Mouse (Mus musculus) intestine, embryonic 14.5 days (tissue): ENCODE measurements at regions not wholly inside any gene's neighbourhood (a gene's known extent, or its start where the extent isn't known, plus 50 kb on each side); places are given as distances from the start of the nearest gene placed in this dataset.

ENCODE experiments used
- ATAC-seq: fragments of 200-750 bp; cut with Nextera tagmentation; replicated peaks from 2 replicates; pipeline ENCODE4 v1.8.0; 2017; ENCODE audit warnings: low read depth, moderate number of reproducible peaks, moderate TSS enrichment, moderate library complexity; ENCODE audit not compliant: low FRiP score, low TSS enrichment
- DNase-seq: peaks from one replicate; pipeline ENCODE4 v3.0.0-alpha.2; 2018; ENCODE audit warnings: low spot score
- H3K27ac ChIP-seq: fragments of 300-500 bp; sonication (generic); 2 replicates; pipeline ENCODE4 v1.5.1; 2014; ENCODE audit warnings: low read depth, mild to moderate bottlenecking, control low read depth
- H3K27me3 ChIP-seq: fragments of 300-500 bp; sonication (generic); replicated peaks from 2 replicates; pipeline ENCODE4 v1.6.1; 2014; ENCODE audit warnings: low read length, control low read depth; ENCODE audit not compliant: control insufficient read depth, insufficient read depth
- H3K36me3 ChIP-seq: fragments of 300-500 bp; sonication (generic); 2 replicates; pipeline ENCODE4 v1.6.1; 2014; ENCODE audit warnings: low read length, control low read depth; ENCODE audit not compliant: control insufficient read depth, insufficient read depth
- H3K4me1 ChIP-seq: fragments of 300-500 bp; sonication (generic); replicated peaks from 2 replicates; pipeline ENCODE4 v1.6.1; 2014; ENCODE audit warnings: low read length, control low read depth, mixed read lengths; ENCODE audit not compliant: control insufficient read depth, insufficient read depth
- H3K4me2 ChIP-seq: fragments of 300-500 bp; sonication (generic); 2 replicates; pipeline ENCODE4 v1.6.1; 2014; ENCODE audit warnings: low read length
- H3K4me3 ChIP-seq: fragments of 300-500 bp; sonication (generic); 2 replicates; pipeline ENCODE4 v1.5.1; 2014; ENCODE audit warnings: low read depth, low read length, control low read depth, mixed read lengths
- H3K9ac ChIP-seq: fragments of 300-500 bp; sonication (generic); 2 replicates; pipeline ENCODE4 v1.6.1; 2014; ENCODE audit warnings: mild to moderate bottlenecking, low read length
- H3K9me3 ChIP-seq: fragments of 300-500 bp; sonication (generic); 2 replicates; pipeline ENCODE4 v1.6.1; 2016; ENCODE audit warnings: low read length, control low read depth; ENCODE audit not compliant: control insufficient read depth
- WGBS: fragments of 180-500 bp; shearing (Covaris S2); extraction: QIAGEN DNeasy Blood & Tissue Kit; methylation state at CpG from one replicate; pipeline ENCODE4 v1.1.7; 2014; 5-methylcytosine and 5-hydroxymethylcytosine counted together

DNA sequence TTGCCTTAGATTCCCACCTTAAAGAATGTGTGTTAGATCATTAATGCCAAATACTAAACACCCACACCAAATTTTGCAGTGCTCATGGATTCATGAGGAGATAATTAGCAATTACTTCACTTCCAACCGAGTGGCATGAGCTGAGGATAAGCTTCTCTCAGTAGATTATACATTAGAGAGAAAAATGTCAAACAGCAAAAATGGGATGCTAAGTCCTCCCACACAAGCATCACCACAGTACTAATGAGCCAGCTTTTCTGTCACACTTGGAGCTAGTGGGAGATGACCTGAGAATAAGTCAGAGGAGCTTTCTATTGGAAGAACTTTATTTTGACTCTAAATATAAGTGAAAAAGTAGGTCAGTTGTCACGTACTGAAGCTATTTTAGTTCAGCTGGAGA, 504.0 kb downstream of the Slco6d1 start:
- ATAC-seq (no peak), DNase-seq (no peak)
- Histone ChIP-seq H3K9me3 (no peaks in the 10 kb centered on the region), H3K4me3 (no peak overlapping the region), H3K27me3 (no peaks in the 10 kb centered on the region), H3K4me2 (no peak overlapping the region), H3K4me1 (no peaks in the 10 kb centered on the region), H3K9ac (no peak overlapping the region), H3K27ac (no peak overlapping the region), H3K36me3 (no peaks in the 10 kb centered on the region)
- 75% methylated on average over 2 of the region's 2 CpGs for whole genome bisulfite sequencing

DNA sequence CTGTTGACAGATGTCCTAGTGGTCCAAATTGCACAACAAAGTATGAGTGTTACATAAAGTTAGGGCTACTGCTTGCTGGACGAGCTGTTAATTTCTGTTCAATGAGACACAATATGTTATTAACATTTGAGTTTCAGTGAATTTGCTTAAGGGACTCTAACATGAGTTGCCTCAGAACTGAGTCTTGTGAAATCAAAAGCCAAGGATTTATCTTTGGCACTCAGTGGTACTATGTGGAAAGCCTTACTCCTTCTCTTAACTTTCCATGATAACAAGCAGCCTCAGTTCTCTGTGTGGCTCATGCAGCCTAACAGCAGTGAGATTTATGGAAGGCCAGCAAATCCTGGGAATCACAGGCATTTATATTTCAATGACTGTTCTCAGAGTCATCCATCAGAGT, 510.0 kb downstream of the Slco6d1 start:
- DNase-seq (no peak), ATAC-seq (no peak)
- Histone ChIP-seq H3K4me1 (no peaks in the 10 kb centered on the region), H3K27ac (no peak overlapping the region), H3K9ac (no peak overlapping the region), H3K27me3 (no peaks in the 10 kb centered on the region), H3K4me2 (no peak overlapping the region), H3K9me3 (no peaks in the 10 kb centered on the region), H3K4me3 (no peak overlapping the region), H3K36me3 (no peaks in the 10 kb centered on the region)
- 75% methylated on average over 1 of the region's 1 CpGs for WGBS

DNA sequence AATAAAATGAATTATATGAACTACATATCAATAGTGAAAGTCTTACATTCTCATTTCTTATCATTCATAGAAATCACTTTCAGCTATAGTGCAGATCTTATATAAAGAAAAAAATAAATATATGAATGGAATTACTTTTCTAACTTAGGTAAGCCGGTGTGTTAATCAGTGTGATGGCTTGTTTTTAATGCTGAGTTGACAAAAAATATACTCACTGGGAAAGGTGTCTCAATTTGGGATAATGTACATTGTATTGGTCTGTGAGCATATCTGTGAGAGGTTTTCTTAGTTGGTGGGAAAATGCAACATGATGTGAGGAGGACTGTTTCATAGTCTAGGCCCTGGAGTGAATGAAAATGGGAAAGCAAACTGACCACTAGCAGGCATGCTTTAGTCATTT, 511.3 kb downstream of the Slco6d1 start:
- WGBS, result 90% methylated on average over 1 of the region's 1 CpGs
- no peak for DNase-seq
- H3K4me1 ChIP-seq, result no peaks in the 10 kb centered on the region
- H3K4me2 ChIP-seq, result no peak overlapping the region
- no peak overlapping the region for H3K9ac ChIP-seq
- ATAC-seq, result no peak
- H3K27ac ChIP-seq, result no peak overlapping the region
- no peaks in the 10 kb centered on the region for H3K36me3 ChIP-seq
- H3K9me3 ChIP-seq, result no peaks in the 10 kb centered on the region
- H3K4me3 ChIP-seq, result no peak overlapping the region
- no peaks in the 10 kb centered on the region for H3K27me3 ChIP-seq

DNA sequence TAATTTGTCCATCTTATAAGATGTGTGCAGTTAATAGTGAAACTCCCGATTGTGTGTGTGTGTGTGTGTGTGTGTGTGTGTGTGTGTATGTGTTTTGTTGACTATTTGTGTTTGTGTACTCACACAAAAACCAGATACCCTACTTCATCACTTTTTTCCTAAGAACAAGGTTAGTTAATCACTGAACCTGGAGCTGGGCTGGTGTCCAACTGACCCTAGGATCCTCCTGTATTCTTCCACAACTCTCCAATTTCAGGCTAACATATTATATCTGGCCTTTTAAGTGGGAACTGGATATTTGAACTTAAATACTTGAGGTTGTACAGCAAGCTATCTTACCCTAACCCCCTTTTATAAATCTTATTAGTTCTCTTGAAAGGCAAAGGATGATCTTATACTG, 556.8 kb downstream of the Slco6d1 start:
- no peaks in the 10 kb centered on the region for H3K9me3 ChIP-seq
- no peak for DNase-seq
- H3K4me3 ChIP-seq, result no peak overlapping the region
- no peaks in the 10 kb centered on the region for H3K36me3 ChIP-seq
- no peak for ATAC-seq
- H3K4me2 ChIP-seq, result no peak overlapping the region
- H3K27ac ChIP-seq, result no peak overlapping the region
- no peaks in the 10 kb centered on the region for H3K4me1 ChIP-seq
- WGBS, result 77% methylated on average over 1 of the region's 1 CpGs
- H3K9ac ChIP-seq, result no peak overlapping the region
- no peaks in the 10 kb centered on the region for H3K27me3 ChIP-seq
